Mouse (Mus musculus) retina, postnatal 1 day (tissue): Measurements from ENCODE around the gene AC109138.7.
A peak's percentile ranks its signal among the peaks of the same experiment; 100 is the strongest.

Experiments used
- DNase-seq: peaks from one replicate; pipeline ENCODE4 v3.0.0-alpha.2; 2012

AC109138.7 gene

DNA sequence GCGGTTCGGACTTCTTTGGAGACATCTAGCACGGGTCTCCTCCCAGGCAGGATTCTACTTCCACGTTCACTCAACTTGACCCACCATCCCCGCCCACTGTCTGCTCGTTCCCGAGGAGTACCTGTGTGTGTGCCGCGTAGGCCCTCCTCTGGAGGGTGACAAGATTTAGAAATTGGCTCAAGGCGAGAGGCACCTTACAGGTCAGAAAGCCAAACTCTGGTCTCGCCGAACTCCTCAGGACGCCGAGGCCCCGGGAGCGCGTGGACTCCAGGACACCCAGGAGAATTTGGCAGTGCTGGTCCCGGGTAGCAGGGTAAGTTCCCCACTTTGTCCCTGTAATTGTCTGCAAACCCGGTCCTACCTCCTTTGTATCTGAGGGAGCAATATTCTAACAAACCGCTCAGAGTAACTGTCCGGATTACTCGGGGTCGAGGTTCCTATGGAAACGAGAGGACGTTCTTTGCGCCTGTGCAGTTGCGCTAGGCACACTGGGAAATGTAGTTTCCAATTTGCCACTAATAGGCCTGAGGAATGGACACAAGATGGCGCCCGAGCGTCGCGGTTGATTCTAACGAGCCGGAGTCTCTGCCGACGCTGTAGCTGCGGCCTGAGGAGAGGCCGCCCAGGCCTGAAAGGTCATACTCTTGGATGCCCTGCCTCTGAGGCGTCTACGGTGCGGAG lies 43.2 kb downstream of the AC109138.7 start:
- peak; percentile 97 for DNase-seq

DNA sequence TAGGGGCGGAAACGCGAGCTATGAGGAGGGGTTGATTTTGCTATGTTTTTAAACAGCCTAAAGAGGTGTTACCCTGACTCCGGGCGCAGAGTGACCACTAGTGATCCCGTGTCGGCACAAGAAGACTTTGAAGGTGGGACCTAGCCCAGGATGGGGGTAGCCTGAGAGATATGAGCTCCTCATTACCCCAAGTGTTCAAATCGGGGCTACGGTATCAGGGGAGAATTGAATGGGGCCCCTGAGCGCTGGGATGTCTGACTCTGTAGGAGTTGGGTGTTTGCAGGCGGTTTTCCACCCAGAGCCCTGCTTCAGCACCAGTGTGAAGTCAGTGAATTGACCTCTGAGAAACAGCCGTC lies 43.7 kb downstream of the AC109138.7 start:
- DNase-seq: no peak

DNA sequence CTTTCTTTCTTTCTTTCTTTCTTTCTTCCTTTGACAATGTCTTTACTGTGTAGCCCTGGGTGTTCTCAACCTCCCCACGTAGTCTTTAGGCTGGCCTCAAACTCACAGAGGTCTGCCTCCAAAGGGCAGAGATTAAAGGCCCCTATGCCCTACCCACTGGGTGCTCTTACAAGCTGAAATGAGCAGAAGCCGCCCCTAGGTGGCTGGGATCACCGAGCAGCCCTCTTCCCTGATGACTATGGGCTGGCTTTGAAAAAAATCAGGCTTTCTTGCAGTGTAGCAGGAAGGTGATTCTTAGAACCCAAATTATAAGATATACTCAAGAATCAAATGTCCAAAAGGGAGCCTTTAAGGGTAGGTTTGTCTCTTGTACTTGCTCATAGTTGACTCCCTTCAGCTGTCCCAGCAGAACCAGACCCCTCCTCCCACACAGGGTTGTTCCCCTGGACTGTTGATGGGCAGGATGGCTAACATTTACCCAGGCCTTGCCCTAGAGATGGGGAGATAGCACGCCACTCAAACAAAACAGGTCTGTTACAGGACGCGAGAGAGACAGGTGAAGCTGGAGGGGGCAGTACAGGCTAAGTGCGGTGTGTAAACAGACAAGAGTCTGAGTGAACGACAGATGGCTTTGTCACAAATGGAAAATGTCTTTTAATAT lies 47.0 kb downstream of the AC109138.7 start:
- peak; percentile 17 for DNase-seq

DNA sequence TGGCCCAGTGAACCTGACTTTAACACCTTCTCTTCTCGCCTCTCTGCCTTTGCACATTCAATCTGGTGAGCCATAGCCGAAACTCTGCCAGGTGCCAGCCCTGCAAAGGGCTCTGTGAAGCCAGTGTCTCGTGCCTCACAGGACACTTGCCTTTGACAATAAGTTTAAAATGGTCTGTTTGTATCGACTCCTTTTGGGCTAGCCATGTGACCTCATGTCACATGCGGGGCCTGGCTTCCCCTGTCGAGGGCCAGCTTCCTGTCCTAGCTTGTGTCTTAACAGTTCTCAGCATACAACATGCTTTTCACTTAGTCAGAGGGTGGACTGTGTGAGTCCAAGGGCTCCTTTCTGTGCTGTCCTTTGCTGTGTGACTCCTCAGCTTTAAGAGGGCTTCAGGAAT lies 48.6 kb downstream of the AC109138.7 start:
- no peak for DNase-seq

DNA sequence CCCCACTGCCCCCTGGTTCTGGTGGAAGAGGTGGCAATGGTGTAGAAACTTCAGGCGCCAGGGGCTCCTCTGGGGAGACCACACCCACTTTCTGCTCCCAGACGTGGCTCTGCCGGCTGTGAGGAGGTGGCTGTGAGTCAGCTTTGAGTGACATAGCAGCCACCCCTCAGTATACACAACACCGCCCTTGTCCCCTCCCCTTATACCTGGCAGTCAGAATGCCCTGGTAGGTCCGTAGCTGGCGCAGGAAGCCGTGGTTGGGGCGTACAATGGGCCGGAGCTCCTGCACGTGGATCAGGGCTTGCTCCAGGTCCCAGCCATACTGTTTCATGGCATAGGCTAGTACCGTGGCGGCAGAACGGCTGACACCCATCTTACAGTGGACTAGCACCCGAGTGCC lies 49.5 kb downstream of the AC109138.7 start:
- DNase-seq: no peak

DNA sequence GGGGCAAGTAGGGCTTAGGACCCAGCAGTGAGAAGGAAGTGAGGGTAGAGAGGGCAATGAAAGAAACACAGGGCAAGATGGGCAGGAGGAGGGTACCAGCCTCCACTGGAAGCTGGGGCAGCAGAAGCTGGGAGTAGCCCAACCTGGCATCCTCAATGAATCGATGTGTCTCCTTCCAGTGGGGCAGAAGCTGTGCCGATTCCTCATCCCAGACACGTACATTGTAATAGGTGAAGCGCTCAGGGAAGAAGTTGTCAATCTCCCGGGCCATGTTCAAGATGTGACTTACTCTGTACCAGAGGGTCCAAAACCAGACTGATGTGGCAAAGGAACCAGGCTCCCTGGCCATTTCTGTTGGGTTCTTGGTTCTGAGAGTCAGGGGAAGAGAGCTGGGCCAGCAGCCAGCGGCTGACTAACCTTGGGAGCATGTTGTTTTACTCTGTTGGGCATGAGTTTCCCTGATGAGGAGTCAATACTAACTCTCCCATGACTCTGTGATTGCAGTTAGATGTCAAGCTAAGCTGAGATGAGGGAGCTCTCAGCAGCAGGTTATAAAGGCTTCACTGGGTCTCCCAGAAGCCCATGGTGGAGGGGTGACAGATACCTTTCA lies 50.1 kb downstream of the AC109138.7 start:
- no peak for DNase-seq

DNA sequence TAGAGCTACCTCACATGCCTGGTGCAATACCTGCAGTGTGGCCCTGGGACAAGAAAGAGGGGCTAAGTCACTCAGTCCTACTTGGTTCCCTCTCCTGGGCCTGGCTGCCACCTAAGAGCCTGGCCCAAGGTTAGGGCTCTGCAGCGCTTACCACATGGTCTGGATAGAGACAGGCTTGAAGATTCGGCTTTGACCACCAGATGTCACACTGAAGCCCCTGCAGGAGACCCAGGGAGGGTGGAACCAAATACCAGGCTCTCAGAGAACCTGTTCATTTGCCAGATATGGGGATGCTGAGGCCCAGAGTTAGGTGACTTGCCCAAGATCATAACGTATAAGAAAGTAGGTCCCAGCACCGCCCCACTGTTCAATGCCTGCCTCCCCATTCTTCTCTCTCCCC lies 51.8 kb downstream of the AC109138.7 start:
- peak; percentile 20 for DNase-seq

DNA sequence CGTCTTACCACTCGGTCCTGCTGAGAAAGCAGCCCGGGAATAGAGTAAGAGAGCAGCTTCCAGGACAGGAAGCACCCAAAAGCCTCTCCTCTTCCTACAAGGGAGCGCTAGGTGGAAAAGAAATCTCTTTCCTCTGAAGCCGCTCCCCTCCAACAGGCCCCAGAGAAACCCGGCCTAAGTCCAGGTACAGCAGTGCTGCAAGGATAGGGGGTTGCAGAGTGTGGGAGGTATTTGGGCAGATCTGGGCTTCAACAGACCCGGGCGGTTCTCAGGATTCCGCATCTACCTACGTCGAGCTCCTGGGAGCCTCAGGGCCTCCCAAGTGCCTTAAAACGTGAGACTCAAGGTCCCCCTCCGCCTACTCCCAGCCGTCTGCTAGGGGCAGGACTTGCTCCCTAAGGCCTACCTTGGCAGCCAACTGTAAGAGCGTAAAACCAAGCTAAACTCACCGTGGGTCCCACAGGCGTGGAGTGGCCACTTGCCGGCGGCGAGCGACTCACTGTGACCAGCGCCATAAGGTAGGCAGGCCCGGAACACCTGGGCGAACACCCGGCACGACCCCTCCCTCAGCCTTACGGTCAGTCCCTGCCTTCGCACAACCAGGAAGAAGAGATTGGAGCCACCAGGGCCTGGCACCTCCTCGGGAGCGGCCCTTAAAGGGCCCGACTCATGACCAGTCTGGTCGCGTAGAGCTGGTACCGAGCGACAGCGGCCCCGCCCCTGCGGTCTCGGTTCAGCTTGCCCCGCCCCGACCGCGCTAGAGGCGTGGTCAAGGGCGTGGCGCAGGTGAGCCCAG lies 54.6 kb downstream of the AC109138.7 start, which contains the start of gene Ssh3:
TSS of gene Ssh3 (minus strand) at position 615 of the 796 bp plus-strand sequence.
- peak; percentile 38 for DNase-seq

DNA sequence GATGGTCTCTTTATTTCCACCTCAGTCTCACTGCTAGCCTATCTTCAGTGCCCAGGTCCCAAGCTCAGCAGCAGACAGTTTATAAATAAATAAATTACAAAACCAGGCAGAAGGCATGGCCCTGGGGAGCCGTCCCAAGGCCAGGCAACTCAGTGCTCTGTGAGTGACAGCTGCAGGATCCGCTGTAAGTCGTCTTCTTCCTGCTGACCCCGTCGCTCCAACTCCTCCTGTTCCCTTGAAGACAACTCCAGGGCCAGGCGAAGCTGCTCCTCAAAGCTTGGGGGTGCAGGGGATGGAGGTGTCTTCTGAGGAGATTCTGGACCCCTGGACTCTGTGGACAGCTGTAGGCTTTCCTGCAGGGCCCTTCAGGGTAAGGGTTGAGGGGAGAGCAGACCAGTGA lies 56.0 kb downstream of the AC109138.7 start:
- no peak for DNase-seq

DNA sequence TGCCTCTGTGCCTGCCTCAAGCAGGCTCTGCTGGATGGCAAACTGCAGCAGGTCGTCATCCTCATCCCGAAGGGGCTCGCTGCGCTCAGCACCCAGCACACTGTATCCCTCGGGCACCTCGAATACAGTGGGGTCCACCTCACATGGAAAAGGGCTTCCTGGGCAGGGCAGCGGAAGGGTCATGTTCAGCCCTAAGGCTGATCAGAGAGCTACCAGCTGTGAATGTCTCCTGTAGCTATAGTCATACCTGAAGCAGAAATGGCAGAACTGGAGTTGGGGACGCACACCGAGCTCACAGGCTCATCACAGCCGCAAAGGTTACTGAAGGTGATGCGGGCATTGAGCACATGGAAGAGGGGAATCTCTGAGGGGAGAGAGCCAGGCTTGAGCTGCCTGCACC lies 56.8 kb downstream of the AC109138.7 start:
- DNase-seq: no peak

DNA sequence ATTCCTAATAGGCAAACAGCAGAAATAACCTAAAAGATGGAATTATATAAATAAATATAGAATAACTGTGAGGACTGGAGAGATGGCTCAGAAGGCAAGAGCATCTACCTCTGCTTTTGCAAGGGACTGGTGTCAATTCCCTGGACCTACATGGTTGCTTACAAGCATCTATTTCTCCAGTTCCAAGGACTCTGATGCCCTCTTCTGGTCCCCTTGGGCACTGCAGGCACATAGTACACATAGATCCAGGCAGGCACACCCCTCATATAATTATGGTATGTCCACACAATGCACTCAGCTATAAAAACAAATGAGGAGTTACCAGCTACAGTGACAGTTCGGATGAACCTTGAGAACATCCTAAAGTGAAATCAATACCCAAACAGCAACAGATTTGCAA lies 65.3 kb downstream of the AC109138.7 start:
- peak; percentile 30 for DNase-seq

DNA sequence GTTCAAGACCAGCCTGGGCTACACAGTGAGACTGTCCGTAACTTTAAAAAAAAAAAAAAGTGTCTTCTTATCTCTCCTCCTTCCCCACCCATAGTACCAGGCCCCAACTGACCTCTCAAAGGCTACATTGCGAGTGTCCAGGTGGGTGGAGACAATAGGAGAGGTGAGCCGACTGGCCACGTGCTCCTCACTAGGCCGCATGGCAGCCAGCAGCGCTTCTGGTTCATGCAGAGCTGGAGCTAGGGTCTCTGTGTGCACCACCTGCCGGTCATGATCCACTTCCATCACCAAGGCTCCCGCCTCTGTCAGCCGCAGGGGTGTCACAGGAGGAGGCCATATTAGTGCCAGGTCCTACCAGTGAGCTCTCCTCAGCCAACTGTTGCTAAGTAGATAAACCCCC lies 66.3 kb downstream of the AC109138.7 start:
- DNase-seq: no peak
